Mouse (Mus musculus): ENCODE measurements around the gene Gm13276. TPM values are rescaled to one million over a fixed set of nuclear protein-coding genes. Genes with fewer than 3 reads are reported as not detected.

The Gm13276 gene
- polyA plus RNA-seq, 1 experiment from 2014 or later = not detected

Other genes starting within 250 kb of the Gm13276 start
- not detected in 2 replicates for gene Ifna15, start 227.5 kb upstream of the Gm13276 start, polyA plus RNA-seq (2015; fragmentation: Nextera tagmentation; extraction: Ambion mirVana)
- gene Ifna14, start 213.9 kb upstream of the Gm13276 start, polyA plus RNA-seq (2015; fragmentation: Nextera tagmentation; extraction: Ambion mirVana) = not detected in 2 replicates
- gene Ifna9, start 193.3 kb upstream of the Gm13276 start, polyA plus RNA-seq (2015; fragmentation: Nextera tagmentation; extraction: Ambion mirVana) = not detected in 2 replicates
- not detected in 2 replicates for gene Ifna12, start 182.3 kb upstream of the Gm13276 start, polyA plus RNA-seq (2015; fragmentation: Nextera tagmentation; extraction: Ambion mirVana)
- gene C87499, start 151.3 kb upstream of the Gm13276 start, polyA plus RNA-seq (2015; fragmentation: Nextera tagmentation; extraction: Ambion mirVana) = not detected in 2 replicates
- gene Ifna13, start 141.2 kb upstream of the Gm13276 start, polyA plus RNA-seq (2015; fragmentation: Nextera tagmentation; extraction: Ambion mirVana) = not detected in 2 replicates
- gene Ifna16, start 108.8 kb upstream of the Gm13276 start, polyA plus RNA-seq (2015; fragmentation: Nextera tagmentation; extraction: Ambion mirVana) = not detected in 2 replicates
- not detected in 2 replicates for gene Ifna2, start 101.8 kb upstream of the Gm13276 start, polyA plus RNA-seq (2015; fragmentation: Nextera tagmentation; extraction: Ambion mirVana)
- gene Ifnab, start 94.3 kb upstream of the Gm13276 start, polyA plus RNA-seq (2015; fragmentation: Nextera tagmentation; extraction: Ambion mirVana) = not detected in 2 replicates
- 0.17 and 0.38 TPM in 2 replicates for gene Gm26566, start 63.9 kb upstream of the Gm13276 start, polyA plus RNA-seq (2015; fragmentation: Nextera tagmentation; extraction: Ambion mirVana)
- gene Klhl9, start 63.2 kb upstream of the Gm13276 start, polyA plus RNA-seq (2015; fragmentation: Nextera tagmentation; extraction: Ambion mirVana) = 23.7 and 28.8 TPM in 2 replicates
- gene Gm13271, start 30.8 kb upstream of the Gm13276 start, polyA plus RNA-seq (2015; fragmentation: Nextera tagmentation; extraction: Ambion mirVana) = not detected in 2 replicates
- gene Gm13283, start 25.6 kb upstream of the Gm13276 start, polyA plus RNA-seq (2015; fragmentation: Nextera tagmentation; extraction: Ambion mirVana) = 0.17 and 0.19 TPM in 2 replicates
- gene Gm13290, start 11.9 kb upstream of the Gm13276 start, polyA plus RNA-seq (2015; fragmentation: Nextera tagmentation; extraction: Ambion mirVana) = not detected in 2 replicates
- gene Gm13289, start 8.8 kb upstream of the Gm13276 start, polyA plus RNA-seq (2015; fragmentation: Nextera tagmentation; extraction: Ambion mirVana) = not detected in 2 replicates
- not detected in 2 replicates for gene Gm13272, start 5.9 kb upstream of the Gm13276 start, polyA plus RNA-seq (2015; fragmentation: Nextera tagmentation; extraction: Ambion mirVana)
- 0.33 TPM in 1 of 2 replicates, not detected in the other for gene Ifnz, start 3.6 kb upstream of the Gm13276 start, polyA plus RNA-seq (2015; fragmentation: Nextera tagmentation; extraction: Ambion mirVana)
- not detected in 2 replicates for gene Gm13277, start 2.9 kb downstream of the Gm13276 start, polyA plus RNA-seq (2015; fragmentation: Nextera tagmentation; extraction: Ambion mirVana)
- gene Gm13278, start 5.8 kb downstream of the Gm13276 start, polyA plus RNA-seq (2015; fragmentation: Nextera tagmentation; extraction: Ambion mirVana) = not detected in 2 replicates
- gene Gm13275, start 8.8 kb downstream of the Gm13276 start, polyA plus RNA-seq (2015; fragmentation: Nextera tagmentation; extraction: Ambion mirVana) = not detected in 2 replicates
- not detected in 2 replicates for gene Gm13279, start 11.7 kb downstream of the Gm13276 start, polyA plus RNA-seq (2015; fragmentation: Nextera tagmentation; extraction: Ambion mirVana)
- 0.79 TPM in 1 of 2 replicates, not detected in the other for gene Gm13285, start 14.0 kb downstream of the Gm13276 start, polyA plus RNA-seq (2015; fragmentation: Nextera tagmentation; extraction: Ambion mirVana)
- not detected in 2 replicates for gene Gm13287, start 17.5 kb downstream of the Gm13276 start, polyA plus RNA-seq (2015; fragmentation: Nextera tagmentation; extraction: Ambion mirVana)
- not detected in 2 replicates for gene Gm13288, start 19.8 kb downstream of the Gm13276 start, polyA plus RNA-seq (2015; fragmentation: Nextera tagmentation; extraction: Ambion mirVana)
- not detected in 2 replicates for gene Ifna7, start 30.5 kb downstream of the Gm13276 start, polyA plus RNA-seq (2015; fragmentation: Nextera tagmentation; extraction: Ambion mirVana)
- gene Ifna11, start 34.2 kb downstream of the Gm13276 start, polyA plus RNA-seq (2015; fragmentation: Nextera tagmentation; extraction: Ambion mirVana) = not detected in 2 replicates
- gene Ifna6, start 41.7 kb downstream of the Gm13276 start, polyA plus RNA-seq (2015; fragmentation: Nextera tagmentation; extraction: Ambion mirVana) = not detected in 2 replicates
- not detected in 2 replicates for gene Ifna5, start 49.8 kb downstream of the Gm13276 start, polyA plus RNA-seq (2015; fragmentation: Nextera tagmentation; extraction: Ambion mirVana)
- gene Ifna4, start 56.2 kb downstream of the Gm13276 start, polyA plus RNA-seq (2015; fragmentation: Nextera tagmentation; extraction: Ambion mirVana) = not detected in 2 replicates
- not detected in 2 replicates for gene Ifna1, start 64.4 kb downstream of the Gm13276 start, polyA plus RNA-seq (2015; fragmentation: Nextera tagmentation; extraction: Ambion mirVana)
- gene Ifne, start 94.5 kb downstream of the Gm13276 start, polyA plus RNA-seq (2015; fragmentation: Nextera tagmentation; extraction: Ambion mirVana) = not detected in 2 replicates

Measured in spleen, postnatal 0 days (tissue).